Mouse (Mus musculus) c-Kit-positive CD71-positive TER-119-negative erythroid progenitor cells, embryonic 14.5 days (primary cell): Measurements from ENCODE around the gene Rbks.
"Not testable (repeated sequence)": the region's sequence is repeated elsewhere in the genome, so short reads cannot be mapped to it uniquely, and the experiment has no call there.

Experiments used
- DNase-seq: peaks from one replicate; pipeline ENCODE4 v3.0.0-alpha.2; 2013; ENCODE audit warnings: low read depth

The Rbks gene

GRCm38 (mm10) chr5:31627117-31627516, 70.3 kb downstream of the Rbks start:
- no peak for DNase-seq

- no peak for DNase-seq
Measured at GRCm38 (mm10) chr5:31620326-31620725, 77.1 kb downstream of the Rbks start.

DNA sequence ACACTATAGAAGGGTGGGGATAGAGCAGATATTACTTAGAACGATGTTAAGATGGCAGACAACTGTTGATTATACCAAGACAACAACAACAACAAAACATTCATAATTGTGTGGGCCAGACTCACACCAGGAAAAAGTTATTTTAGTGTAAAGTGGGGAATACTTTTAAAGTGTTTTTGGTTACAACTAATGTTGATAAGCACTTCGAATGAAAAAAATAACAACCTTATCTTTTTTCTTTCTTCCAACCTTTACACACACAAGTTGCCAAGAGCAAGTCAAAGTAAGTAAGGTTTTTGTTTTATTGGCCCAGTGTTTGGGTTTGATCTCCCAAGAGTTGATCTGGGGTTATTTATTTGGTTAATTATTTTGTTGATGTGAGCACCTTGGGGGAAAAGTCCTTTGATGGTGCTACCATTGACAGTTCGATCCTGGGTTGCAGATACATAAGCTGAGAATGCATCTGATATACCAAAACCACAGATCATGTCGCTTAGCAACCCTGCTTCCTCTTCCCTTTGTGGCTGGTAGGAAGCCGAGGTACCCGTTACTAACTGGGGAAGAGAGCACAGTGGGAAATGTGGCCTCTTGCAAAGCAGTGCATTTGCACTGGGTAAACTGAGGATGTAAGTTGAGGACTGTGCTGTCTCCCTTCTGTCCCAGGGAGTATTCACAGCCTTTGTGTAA, 82.9 kb downstream of the Rbks start:
- DNase-seq: no peak

GRCm38 (mm10) chr5:31613852-31614286, 83.6 kb downstream of the Rbks start:
- DNase-seq: peak; percentile 68

GRCm38 (mm10) chr5:31611186-31611585, 86.2 kb downstream of the Rbks start:
- DNase-seq: no peak

- no peak for DNase-seq
Measured at GRCm38 (mm10) chr5:31610376-31611086, 86.9 kb downstream of the Rbks start.

- no peak for DNase-seq
Measured at GRCm38 (mm10) chr5:31606151-31606550, 91.3 kb downstream of the Rbks start.

DNA sequence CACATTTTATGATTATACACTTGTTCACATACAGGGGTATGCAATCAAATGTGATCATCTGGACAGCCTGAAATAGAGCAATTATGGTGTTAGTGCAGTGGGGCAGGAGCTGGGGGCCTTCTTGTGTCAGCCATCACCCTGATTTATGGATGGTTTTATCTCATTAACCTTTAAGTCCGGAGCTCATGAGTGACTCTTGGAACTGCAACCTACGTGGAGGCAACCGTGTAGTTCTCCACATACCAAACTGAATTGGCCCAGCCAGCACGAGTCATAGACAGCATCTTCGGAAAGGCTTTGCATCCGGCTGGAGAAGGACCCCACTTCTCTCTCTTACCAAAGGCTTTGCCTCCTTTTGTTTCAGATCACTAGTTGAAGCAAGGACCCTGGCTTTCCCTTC, 93.7 kb downstream of the Rbks start:
- DNase-seq: no peak

GRCm38 (mm10) chr5:31602377-31602776, 95.0 kb downstream of the Rbks start:
- DNase-seq: no peak

DNA sequence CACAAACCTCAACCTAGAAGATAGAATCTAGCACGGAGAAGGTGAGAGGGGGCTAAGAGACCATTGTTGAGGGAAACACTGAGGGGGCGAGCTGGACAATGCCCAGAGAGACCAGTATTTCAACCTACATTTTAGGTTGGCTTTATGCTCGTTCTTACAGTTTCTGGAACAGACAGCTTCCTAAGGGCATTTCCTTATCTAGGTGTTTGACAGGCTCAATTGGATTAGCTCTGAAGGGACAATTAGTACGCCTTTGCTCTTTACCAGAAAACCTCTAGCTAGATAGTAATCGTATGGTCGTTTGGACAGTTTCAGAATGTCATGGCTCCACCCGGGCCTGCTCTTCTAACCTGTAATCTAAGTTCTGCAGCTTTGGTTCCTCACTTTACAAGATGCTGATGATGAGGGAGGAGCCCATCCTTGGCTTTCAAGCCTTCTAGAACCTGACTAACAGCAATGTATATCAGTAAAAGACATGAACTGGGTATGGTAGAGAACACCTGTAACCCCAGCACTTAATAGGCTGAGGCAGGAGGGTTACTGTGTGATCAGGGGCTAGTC, 96.2 kb downstream of the Rbks start:
- no peak for DNase-seq

DNA sequence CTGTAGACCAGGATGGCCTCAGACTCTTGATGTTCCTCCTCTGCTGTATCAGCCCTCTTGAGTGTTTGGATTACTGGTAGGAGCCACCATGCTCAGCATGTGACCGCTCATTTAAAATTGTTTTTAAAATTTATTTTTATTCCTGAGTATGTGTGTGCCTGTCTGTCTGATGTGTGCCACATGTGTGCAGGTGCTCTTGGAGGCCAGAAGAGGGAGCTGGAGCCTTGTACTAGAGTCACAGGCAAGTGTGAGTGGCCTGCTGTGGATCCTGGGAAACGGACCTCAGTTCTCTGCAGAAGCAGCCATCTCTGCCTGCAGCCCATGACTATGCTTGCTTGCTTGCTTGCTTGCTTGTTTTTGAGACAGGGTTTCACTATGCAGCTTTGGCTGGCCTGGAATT, 98.3 kb downstream of the Rbks start:
- peak; percentile 28 for DNase-seq

- DNase-seq: peak; percentile 37
Measured at GRCm38 (mm10) chr5:31598579-31598978, 98.8 kb downstream of the Rbks start.

DNA sequence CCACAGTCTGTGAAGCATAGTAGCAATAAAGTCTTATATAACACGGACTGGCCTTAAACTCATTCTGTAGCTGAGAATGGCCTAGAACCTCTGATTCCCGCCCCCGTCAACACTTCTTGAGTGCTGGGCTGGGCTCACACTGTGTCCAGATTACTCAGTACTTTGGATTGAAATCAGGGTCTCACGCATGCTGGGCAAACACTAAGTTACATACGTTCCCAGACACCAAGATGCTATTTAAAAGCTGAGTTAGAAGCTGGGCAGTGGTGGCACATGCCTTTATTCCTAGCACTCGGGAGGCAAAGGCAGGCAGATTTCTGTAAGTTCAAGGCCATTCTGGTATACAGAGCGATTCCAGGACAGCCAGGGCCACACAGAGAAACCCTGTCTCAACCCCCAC, 99.3 kb downstream of the Rbks start:
- DNase-seq: no peak

DNA sequence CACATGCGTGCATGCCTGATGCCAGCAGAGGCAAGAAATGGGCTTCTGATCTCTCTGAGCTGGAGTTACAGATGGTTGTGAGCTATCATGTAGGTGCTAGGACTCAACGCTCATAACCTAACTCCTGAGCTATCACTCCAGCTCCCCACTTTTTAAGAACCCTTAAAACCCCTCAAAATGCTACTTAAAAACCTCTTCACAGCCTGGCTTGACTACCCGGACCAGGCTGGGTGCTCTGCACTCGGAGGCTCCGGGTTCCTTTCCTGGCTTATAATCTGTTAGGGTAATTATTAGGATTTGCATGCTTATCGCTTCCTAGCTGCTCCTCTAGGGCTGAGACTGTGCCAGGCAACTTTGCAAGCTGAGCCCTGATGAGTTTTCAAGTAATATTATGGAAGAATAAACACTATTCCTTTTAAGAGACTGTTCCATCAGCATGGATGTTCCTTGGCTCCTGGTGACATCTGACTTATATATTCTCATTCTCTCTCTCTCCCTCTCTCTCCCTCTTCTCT, 99.9 kb downstream of the Rbks start:
- no peak for DNase-seq

DNA sequence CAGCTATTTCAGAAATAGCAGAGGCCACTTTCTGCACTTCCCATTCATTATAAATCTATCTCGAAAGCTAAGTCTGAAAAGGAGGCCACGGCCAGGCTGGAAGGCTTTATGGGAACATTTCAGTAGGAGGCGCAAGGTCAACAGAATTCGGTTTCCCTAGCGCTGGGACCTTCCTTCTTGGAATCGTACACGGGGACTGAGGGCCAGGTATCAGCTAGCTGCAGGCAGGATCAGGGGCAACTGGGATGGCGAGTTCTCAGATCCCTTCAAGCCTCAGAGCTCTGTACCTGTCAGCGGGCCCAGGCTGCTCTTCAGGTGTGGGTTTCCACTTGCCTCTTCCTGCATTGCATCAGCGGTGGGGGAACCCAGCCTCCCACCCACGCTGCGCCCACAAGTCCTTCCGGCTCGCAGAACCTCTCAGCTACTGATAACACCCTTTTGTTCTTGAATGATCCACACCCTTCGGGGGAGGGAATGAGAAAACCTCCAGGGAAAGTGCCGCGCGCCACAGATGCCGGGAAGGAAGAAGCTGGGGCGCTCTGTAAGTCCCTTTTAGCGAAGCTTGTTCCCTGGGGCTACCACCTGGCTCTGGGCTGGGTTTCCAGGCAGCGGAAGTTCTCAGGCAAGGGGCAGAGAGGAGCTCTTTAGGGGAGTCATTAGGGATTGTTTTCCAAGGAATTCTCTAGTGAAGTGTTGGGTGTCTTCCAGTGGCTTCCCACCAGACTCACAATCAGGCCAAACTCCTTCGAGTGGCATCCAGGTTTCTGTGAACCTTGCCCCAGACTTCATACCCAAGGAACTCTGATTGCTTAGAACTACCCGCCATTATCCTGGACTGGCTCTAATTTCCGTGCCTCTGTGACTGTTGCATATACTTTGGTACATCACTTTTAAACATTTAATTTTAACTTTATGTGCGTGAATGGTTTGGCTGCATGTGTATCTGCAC, 100.7 kb downstream of the Rbks start, which contains the start of gene Mrpl33:
Gene Mrpl33, plus strand, starts transcription at position 455 of the 949 bp plus-strand sequence.
- DNase-seq: peak; percentile 33

- no peak for DNase-seq
Measured at GRCm38 (mm10) chr5:31595868-31596267, 101.6 kb downstream of the Rbks start.

GRCm38 (mm10) chr5:31591122-31591521, 106.3 kb downstream of the Rbks start:
- no peak for DNase-seq

GRCm38 (mm10) chr5:31589711-31590319, 107.6 kb downstream of the Rbks start:
- DNase-seq: no peak

DNA sequence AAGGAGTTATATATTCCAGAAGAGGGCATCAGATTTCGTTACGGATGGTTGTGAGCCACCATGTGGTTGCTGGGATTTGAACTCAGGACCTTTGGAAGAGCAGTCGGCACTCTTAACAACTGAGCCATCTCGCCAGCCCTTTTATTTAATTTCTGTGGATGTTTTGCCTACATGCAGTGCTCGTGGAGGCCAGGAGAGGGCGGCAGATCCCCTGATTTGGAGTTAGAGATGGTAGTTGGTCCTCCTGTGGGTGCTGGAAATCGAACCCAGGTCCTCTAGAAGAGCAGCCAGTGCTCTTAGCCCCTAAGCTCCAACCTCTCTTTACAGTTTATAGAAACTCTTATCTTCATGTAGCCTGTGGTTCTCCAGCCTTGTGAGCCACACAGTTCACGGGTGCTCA, 108.8 kb downstream of the Rbks start:
- not testable (repeated sequence) for DNase-seq

- DNase-seq: no peak
Measured at GRCm38 (mm10) chr5:31588016-31588415, 109.4 kb downstream of the Rbks start.

GRCm38 (mm10) chr5:31585526-31585925, 111.9 kb downstream of the Rbks start:
- no peak for DNase-seq
